Mouse (Mus musculus): ENCODE measurements around the gene Zfp968.
"Not testable (repeated sequence)": the region's sequence is repeated elsewhere in the genome, so short reads cannot be mapped to it uniquely, and the experiment has no call there.

Gene Zfp968

DNA sequence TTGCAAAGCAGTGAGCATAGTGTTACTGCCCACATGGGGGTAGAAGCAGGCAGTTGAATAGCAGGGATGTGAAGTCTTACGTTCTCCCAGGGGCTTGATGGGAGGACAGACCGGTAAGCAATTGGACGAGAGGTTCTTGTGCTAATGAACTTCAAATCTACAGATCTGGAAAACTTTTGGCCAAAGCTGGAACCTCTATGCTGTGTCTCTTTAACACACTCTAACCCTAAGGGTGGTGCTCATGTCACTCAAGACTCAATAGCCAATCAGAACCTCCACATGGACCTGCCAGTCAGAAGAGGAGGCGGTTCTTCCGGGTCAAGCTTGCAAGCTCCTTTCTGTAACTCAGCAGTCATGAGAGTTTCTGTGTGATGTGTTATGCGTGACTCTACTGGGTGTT is at the start of gene Zfp968:
Gene Zfp968, plus strand, starts transcription at position 301 of the 400 bp plus-strand sequence.
- DNase-seq, result not testable (repeated sequence)

DNA sequence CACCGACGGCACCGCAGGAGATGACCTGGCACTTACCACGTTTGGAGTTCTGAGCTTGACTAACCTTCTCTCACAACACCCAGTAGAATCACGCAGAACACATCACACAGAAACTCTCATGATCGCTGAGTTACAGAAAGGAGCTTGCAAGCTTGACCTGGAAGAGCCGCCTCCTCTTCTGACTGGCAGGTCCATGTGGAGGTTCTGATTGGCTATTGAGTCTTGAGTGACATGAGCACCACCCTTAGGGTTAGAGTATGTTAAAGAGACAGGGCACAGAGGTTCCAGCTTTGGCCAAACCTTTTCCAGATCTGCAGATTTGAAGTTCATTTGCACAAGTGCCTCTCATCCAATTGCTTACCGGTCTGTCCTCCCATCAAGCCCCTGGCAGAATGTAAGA is 34.1 kb upstream of the Zfp968 start, which contains the start of gene Gm4631:
Gene Gm4631, minus strand, starts transcription at position 101 of the 400 bp plus-strand sequence.
- DNase-seq, result not testable (repeated sequence)
